In the genomic region with DNA sequence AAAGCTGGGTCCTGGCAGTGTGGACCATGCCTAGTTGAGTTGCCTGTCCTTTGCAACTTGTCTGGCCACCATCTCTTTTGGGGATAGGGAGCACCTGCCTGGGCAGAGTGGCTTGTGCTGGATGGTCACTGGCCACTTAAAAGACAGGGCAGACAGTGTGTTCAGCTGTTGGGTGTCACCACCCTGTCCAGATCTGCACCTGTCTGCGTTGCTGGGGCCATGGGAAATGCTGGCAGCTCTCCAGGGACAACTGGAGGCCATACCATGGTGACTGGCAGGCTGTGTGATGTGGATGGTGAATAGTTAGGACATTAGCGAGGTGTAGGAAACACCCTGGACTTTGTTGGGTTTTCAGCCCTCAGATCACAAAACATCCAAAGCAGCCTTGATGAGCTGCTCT, we compare ENCODE assay signal across 13 mouse cellular contexts. TPM values are rescaled to one million over a fixed set of nuclear protein-coding genes. Genes with fewer than 3 reads are reported as not detected.
A peak's percentile ranks its signal among the peaks of the same experiment; 100 is the strongest.
DNase-seq lines count a peak whose midpoint lies in the region; ATAC-seq and TF ChIP-seq lines count a peak whose summit lies in the region.
"Had no signal": no experiment of that assay in that cellular context is flagged by ENCODE, and none has a peak within 500 bp of the region (broad histone marks: within the 10 kb centered on the region; RNA-seq: fewer than 3 reads in every experiment).

No protein-coding gene starts in this region.

- WGBS in intestine, embryonic 15.5 days, result 79% methylated on average over 2 of the region's 2 CpGs
- WGBS in intestine, postnatal 0 days, result 53% methylated on average over 2 of the region's 2 CpGs
- 67% methylated on average over 2 of the region's 2 CpGs for WGBS in liver, embryonic 15.5 days (ENCODE audit: insufficient replicate concordance)

- no peaks in the 10 kb centered on the region for H3K9me3 ChIP-seq in intestine, embryonic 15.5 days
- H3K9me3 ChIP-seq in intestine, postnatal 0 days (ENCODE audit: control insufficient read depth), result no peaks in the 10 kb centered on the region
- H3K9me3 ChIP-seq in liver, embryonic 15.5 days (replicated peaks), result no peaks in the 10 kb centered on the region
- H3K9me3 ChIP-seq: limb, embryonic 15.5 days; stomach, embryonic 15.5 days had no signal

- H3K36me3 ChIP-seq in intestine, embryonic 15.5 days, result peaks cover 26% of the 10 kb centered on the region
- H3K36me3 ChIP-seq in intestine, postnatal 0 days (ENCODE audit: control insufficient read depth, insufficient read depth), result peaks cover 33% of the 10 kb centered on the region
- peaks cover 79% of the 10 kb centered on the region for H3K36me3 ChIP-seq in liver, embryonic 15.5 days (replicated peaks)

- peak; percentile 60 for DNase-seq in gastrocnemius, adult 18-20 months (ENCODE audit: low spot score)
- DNase-seq in gastrocnemius, postnatal 10 days, result no peak
- peak; percentile 66 for DNase-seq in MN1 (ENCODE audit: low spot score)
- no peak for DNase-seq in lung, postnatal 14 days
- DNase-seq in kidney, postnatal 10 days, result no peak
- DNase-seq: heart, postnatal 36 days; layer of hippocampus, postnatal 36 days had no signal

- no peak for ATAC-seq in intestine, embryonic 15.5 days
- ATAC-seq in intestine, postnatal 0 days, result no peak
- no peak for ATAC-seq in liver, embryonic 15.5 days (ENCODE audit: insufficient read depth)

- H3K4me3 ChIP-seq in intestine, embryonic 15.5 days (replicated peaks), result no peak overlapping the region
- H3K4me3 ChIP-seq in intestine, postnatal 0 days (ENCODE audit: low read depth, low read length), result no peak overlapping the region
- no peak overlapping the region; the same call in 1 of the 2 replicates for H3K4me3 ChIP-seq in liver, embryonic 15.5 days (replicated peaks)
- H3K4me3 ChIP-seq: limb, embryonic 15.5 days; stomach, embryonic 15.5 days had no signal

- H3K27me3 ChIP-seq in intestine, embryonic 15.5 days (replicated peaks), result no peaks in the 10 kb centered on the region
- no peaks in the 10 kb centered on the region for H3K27me3 ChIP-seq in intestine, postnatal 0 days (replicated peaks; ENCODE audit: control insufficient read depth, insufficient read depth, low read length)
- no peaks in the 10 kb centered on the region for H3K27me3 ChIP-seq in liver, embryonic 15.5 days
- H3K27me3 ChIP-seq: limb, embryonic 15.5 days; stomach, embryonic 15.5 days had no signal

- H3K4me2 ChIP-seq in intestine, embryonic 15.5 days (replicated peaks), result no peak overlapping the region
- H3K4me2 ChIP-seq in intestine, postnatal 0 days (replicated peaks; ENCODE audit: low read depth), result no peak overlapping the region
- peak overlapping the region; percentile 82 for H3K4me2 ChIP-seq in liver, embryonic 15.5 days
- H3K4me2 ChIP-seq: limb, embryonic 15.5 days; stomach, embryonic 15.5 days had no signal

- 0 out of 2 replicates have a peak overlapping the region, but pooled peaks have one; percentile 23 for H3K9ac ChIP-seq in intestine, embryonic 15.5 days
- no peak overlapping the region for H3K9ac ChIP-seq in intestine, postnatal 0 days (ENCODE audit: low read depth, low read length)
- H3K9ac ChIP-seq in liver, embryonic 15.5 days, result no peak overlapping the region; the same call in 1 of the 2 replicates
- H3K9ac ChIP-seq: limb, embryonic 15.5 days; stomach, embryonic 15.5 days had no signal

- H3K4me1 ChIP-seq in intestine, embryonic 15.5 days (replicated peaks), result peaks cover 27% of the 10 kb centered on the region
- no peaks in the 10 kb centered on the region; the same call in 1 of the 2 replicates for H3K4me1 ChIP-seq in intestine, postnatal 0 days (replicated peaks; ENCODE audit: control insufficient read depth, insufficient read depth, low read length)
- peaks cover 82% of the 10 kb centered on the region for H3K4me1 ChIP-seq in liver, embryonic 15.5 days (replicated peaks)

- TF ChIP-seq CTCF in intestine, postnatal 0 days (IDR thresholded peaks at IDR 0.05; ENCODE audit: low read depth), result no peak

- no peak overlapping the region for H3K27ac ChIP-seq in intestine, embryonic 15.5 days
- no peak overlapping the region for H3K27ac ChIP-seq in intestine, postnatal 0 days (ENCODE audit: low read depth, low read length)
- H3K27ac ChIP-seq in liver, embryonic 15.5 days (replicated peaks), result peak overlapping the region; percentile 42
- H3K27ac ChIP-seq: kidney, postnatal 0 days; limb, embryonic 15.5 days; stomach, embryonic 15.5 days had no signal

RNA-seq across cellular contexts. Expression of a gene that starts 4.5 kb away (rescaled TPM):
- total RNA-seq in gastrocnemius, adult 18-20 months (2021), result 100 to 1,000 TPM; 145 to 148 TPM
- 100 to 1,000 TPM; 105 to 110 TPM for total RNA-seq in gastrocnemius, postnatal 10 days (2021)
- 14.4 and 21.2 TPM in 2 replicates for polyA plus RNA-seq in intestine, embryonic 15.5 days (2015; fragmentation: Nextera tagmentation; extraction: Ambion mirVana)
- polyA plus RNA-seq in intestine, postnatal 0 days (2015; fragmentation: Nextera tagmentation; extraction: Ambion mirVana), result 11.7 and 12.4 TPM in 2 replicates
- polyA plus RNA-seq in liver, embryonic 15.5 days (2015; fragmentation: Nextera tagmentation; extraction: Ambion mirVana), result 16.4 and 21.8 TPM in 2 replicates

RNA-seq across cellular contexts. Expression of a gene that starts 14.8 kb away (rescaled TPM):
- total RNA-seq in gastrocnemius, adult 18-20 months (2021), result 1 to 10 TPM; 5.4 to 5.9 TPM
- total RNA-seq in gastrocnemius, postnatal 10 days (2021), result 10 to 100 TPM in 1 of 2 experiments, 1 to 10 TPM in 1; 7.7 to 11.6 TPM
- 12.8 and 14.0 TPM in 2 replicates for polyA plus RNA-seq in intestine, embryonic 15.5 days (2015; fragmentation: Nextera tagmentation; extraction: Ambion mirVana)
- 9.8 and 11.1 TPM in 2 replicates for polyA plus RNA-seq in intestine, postnatal 0 days (2015; fragmentation: Nextera tagmentation; extraction: Ambion mirVana)
- polyA plus RNA-seq in liver, embryonic 15.5 days (2015; fragmentation: Nextera tagmentation; extraction: Ambion mirVana), result 10.4 and 12.3 TPM in 2 replicates

RNA-seq across cellular contexts. Expression of a gene that starts 18.3 kb away (rescaled TPM):
- total RNA-seq in gastrocnemius, adult 18-20 months (2021), result 100 to 1,000 TPM; 573 to 611 TPM
- 100 to 1,000 TPM; 576 to 659 TPM for total RNA-seq in gastrocnemius, postnatal 10 days (2021)
- 701 and 737 TPM in 2 replicates for polyA plus RNA-seq in intestine, embryonic 15.5 days (2015; fragmentation: Nextera tagmentation; extraction: Ambion mirVana)
- 1,009 and 1,013 TPM in 2 replicates for polyA plus RNA-seq in intestine, postnatal 0 days (2015; fragmentation: Nextera tagmentation; extraction: Ambion mirVana)
- polyA plus RNA-seq in liver, embryonic 15.5 days (2015; fragmentation: Nextera tagmentation; extraction: Ambion mirVana), result 291 and 300 TPM in 2 replicates

RNA-seq across cellular contexts. Expression of a gene that starts 20.5 kb away (rescaled TPM):
- 1 to 10 TPM; 1.6 to 1.9 TPM for total RNA-seq in gastrocnemius, adult 18-20 months (2021)
- total RNA-seq in gastrocnemius, postnatal 10 days (2021), result 1 to 10 TPM; 2.3 to 3.2 TPM
- polyA plus RNA-seq in intestine, embryonic 15.5 days (2015; fragmentation: Nextera tagmentation; extraction: Ambion mirVana), result 4.8 and 5.1 TPM in 2 replicates
- 2.1 and 2.7 TPM in 2 replicates for polyA plus RNA-seq in intestine, postnatal 0 days (2015; fragmentation: Nextera tagmentation; extraction: Ambion mirVana)
- polyA plus RNA-seq in liver, embryonic 15.5 days (2015; fragmentation: Nextera tagmentation; extraction: Ambion mirVana), result 0.35 and 0.51 TPM in 2 replicates

RNA-seq across cellular contexts. Expression of a gene that starts 27.9 kb away (rescaled TPM):
- 10 to 100 TPM; 40.6 to 47.9 TPM for total RNA-seq in gastrocnemius, adult 18-20 months (2021)
- total RNA-seq in gastrocnemius, postnatal 10 days (2021), result 10 to 100 TPM; 34.3 to 62.7 TPM
- 14.1 and 16.1 TPM in 2 replicates for polyA plus RNA-seq in intestine, embryonic 15.5 days (2015; fragmentation: Nextera tagmentation; extraction: Ambion mirVana)
- 18.1 and 19.5 TPM in 2 replicates for polyA plus RNA-seq in intestine, postnatal 0 days (2015; fragmentation: Nextera tagmentation; extraction: Ambion mirVana)
- polyA plus RNA-seq in liver, embryonic 15.5 days (2015; fragmentation: Nextera tagmentation; extraction: Ambion mirVana), result 2.9 and 3.1 TPM in 2 replicates

Comparison
In these comparisons a context has a peak if more than half of its experiments do, and no peak if none do; other contexts are left out.
1. DNase-seq: peak in gastrocnemius, adult 18-20 months (single experiment) and MN1 (single experiment); none in gastrocnemius, postnatal 10 days (single experiment), lung, postnatal 14 days (single experiment) and kidney, postnatal 10 days (single experiment).